In genomic region chr13:31992409-31993201, GRCm38 (mm10) we compare ENCODE assay signal across 8 mouse cellular contexts.
DNase-seq lines count a peak whose midpoint lies in the region; TF ChIP-seq lines count a peak whose summit lies in the region.

No protein-coding gene starts in this region.

- H3K4me3 ChIP-seq in thymus, adult 2 months (ENCODE audit: control insufficient read depth, insufficient read depth, low read length), result no peak overlapping the region

- H3K4me1 ChIP-seq in thymus, adult 2 months (replicated peaks; ENCODE audit: control insufficient read depth, insufficient read depth, low read length), result no peaks in the 10 kb centered on the region

- no peak overlapping the region for H3K27ac ChIP-seq in thymus, adult 2 months (ENCODE audit: control insufficient read depth, insufficient read depth, low read length)

- no peaks in the 10 kb centered on the region for H3K36me3 ChIP-seq in thymus, adult 2 months (ENCODE audit: control insufficient read depth, insufficient read depth, low read length)

- peak; percentile 88 for DNase-seq in heart, adult 11 months
- DNase-seq in heart, postnatal 4 days, result no peak
- peak; percentile 58 for DNase-seq in embryo, embryonic 10.5 days (ENCODE audit: low spot score)
- DNase-seq in heart, postnatal 36 days, result peak; percentile 7 to 14
- peak; percentile 14 for DNase-seq in lung, postnatal 14 days
- DNase-seq in thymus, adult 2 months, result no peak
- DNase-seq in frontal cortex, postnatal 36 days (ENCODE audit: low spot score in 2 of 2), result no peak
- no peak for DNase-seq in B cell, adult 2 months

- WGBS in thymus, adult 2 months, result 70% methylated on average over 12 of the region's 12 CpGs

- no peaks in the 10 kb centered on the region for H3K27me3 ChIP-seq in thymus, adult 2 months (ENCODE audit: control insufficient read depth, insufficient read depth, low read length)

- TF ChIP-seq CTCF in thymus, adult 2 months (IDR thresholded peaks at IDR 0.05; ENCODE audit: borderline replicate concordance, control insufficient read depth, extremely low read depth, insufficient read depth, low read length, poor library complexity), result no peak

- no peak for TF ChIP-seq POLR2A in thymus, adult 2 months (IDR thresholded peaks at IDR 0.05; ENCODE audit: control insufficient read depth, extremely low read depth, insufficient read depth, low read length, poor library complexity)

- intact Hi-C loops in heart, postnatal 36 days (cut with DNase I), result no loop called here

Comparison
In these comparisons a context has a peak if more than half of its experiments do, and no peak if none do; other contexts are left out.
1. DNase-seq: peak in heart, adult 11 months (single experiment), embryo, embryonic 10.5 days (single experiment), heart, postnatal 36 days (2 of 2) and lung, postnatal 14 days (single experiment); none in heart, postnatal 4 days (single experiment), thymus, adult 2 months (single experiment), frontal cortex, postnatal 36 days (0 of 2) and B cell, adult 2 months (0 of 2).